Mouse (Mus musculus) embryonic facial prominence, embryonic 11.5 days (tissue): ENCODE measurements around the gene Dmac2. TPM values are rescaled to one million over a fixed set of nuclear protein-coding genes. Genes with fewer than 3 reads are reported as not detected.
A peak's percentile ranks its signal among the peaks of the same experiment; 100 is the strongest.

Experiments
- ATAC-seq: fragments of 200-750 bp; cut with Nextera tagmentation; replicated peaks from 2 replicates; pipeline ENCODE4 v1.8.0; 2017; ENCODE audit warnings: low read depth; ENCODE audit not compliant: insufficient number of reproducible peaks, low FRiP score, low TSS enrichment
- DNase-seq: peaks from one replicate; pipeline ENCODE4 v3.0.0-alpha.2; 2015; ENCODE audit warnings: low spot score
- H3K27ac ChIP-seq: fragments of 300-500 bp; sonication (generic); replicated peaks from 2 replicates; pipeline ENCODE4 v1.5.1; 2014; ENCODE audit warnings: mild to moderate bottlenecking, low read depth, low read length, control low read depth
- H3K27me3 ChIP-seq: fragments of 300-500 bp; sonication (generic); 2 replicates; pipeline ENCODE4 v1.6.1; 2014; ENCODE audit warnings: mild to moderate bottlenecking, low read length, moderate library complexity, mixed read lengths; ENCODE audit not compliant: control insufficient read depth, insufficient read depth
- H3K36me3 ChIP-seq: fragments of 300-500 bp; sonication (generic); replicated peaks from 2 replicates; pipeline ENCODE4 v1.6.1; 2014; ENCODE audit warnings: low read depth, mild to moderate bottlenecking, low read length, moderate library complexity, mixed read lengths; ENCODE audit not compliant: control insufficient read depth, insufficient read depth
- H3K4me1 ChIP-seq: fragments of 300-500 bp; sonication (generic); 2 replicates; pipeline ENCODE4 v1.6.1; 2014; ENCODE audit warnings: low read length, mixed read lengths; ENCODE audit not compliant: control insufficient read depth, insufficient read depth
- H3K4me2 ChIP-seq: fragments of 300-500 bp; sonication (generic); 2 replicates; pipeline ENCODE4 v1.6.1; 2014; ENCODE audit warnings: low read depth, mild to moderate bottlenecking, control low read depth, low read length, moderate library complexity
- H3K4me3 ChIP-seq: fragments of 300-500 bp; sonication (generic); 2 replicates; pipeline ENCODE4 v1.5.1; 2014; ENCODE audit warnings: low read depth, low read length, control low read depth
- H3K9ac ChIP-seq: fragments of 300-500 bp; sonication (generic); replicated peaks from 2 replicates; pipeline ENCODE4 v1.6.1; 2014; ENCODE audit warnings: mild to moderate bottlenecking, control low read depth, low read length
- H3K9me3 ChIP-seq: fragments of 300-500 bp; sonication (generic); replicated peaks from 2 replicates; pipeline ENCODE4 v1.6.1; 2016; ENCODE audit warnings: mild to moderate bottlenecking, low read length, inconsistent platforms, mixed read lengths; ENCODE audit not compliant: control insufficient read depth
- WGBS: fragments of 180-500 bp; shearing (Covaris S2); extraction: QIAGEN DNeasy Blood & Tissue Kit; methylation state at CpG from one replicate; pipeline ENCODE4 v1.1.7; 2014; 5-methylcytosine and 5-hydroxymethylcytosine counted together
- polyA plus RNA-seq: library from polyadenylated mRNA; unstranded; fragments of >200 nt; fragmentation: Nextera tagmentation; extraction: Ambion mirVana; gene quantifications from 2 replicates; pipeline ENCODE4 v1.2.1, GENCODE M21; 2014

Dmac2 gene
- polyA plus RNA-seq, 1 experiment from 2014 or later, result 32.4 TPM

DNA sequence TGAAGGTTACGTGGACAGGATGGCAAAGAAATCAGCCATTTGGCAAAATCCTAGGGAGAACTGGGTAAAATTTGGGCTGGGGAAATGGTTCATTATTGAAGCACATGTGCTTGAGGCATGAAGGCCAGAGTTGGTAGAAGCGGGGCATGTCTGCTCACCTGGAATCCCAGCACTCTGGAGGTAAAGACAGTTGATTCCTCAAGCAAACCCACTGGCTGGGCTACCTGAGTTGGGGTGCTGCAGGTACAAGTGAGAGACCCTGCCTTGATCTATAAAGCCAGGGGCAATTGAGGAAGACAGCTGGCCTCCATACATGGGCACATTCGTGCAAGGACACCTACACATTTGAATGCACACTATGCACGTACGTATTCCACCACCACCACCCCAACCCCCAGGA, 887 bp downstream of the Dmac2 start:
- peak overlapping the region; percentile 62; the same call in 1 of the 2 replicates for H3K4me3 ChIP-seq
- H3K9ac ChIP-seq, result no peak overlapping the region; the same call in 1 of the 2 replicates
- DNase-seq (no peak), ATAC-seq (no peak)
- H3K9me3 ChIP-seq, result no peaks in the 10 kb centered on the region
- no peaks in the 10 kb centered on the region for H3K4me1 ChIP-seq
- no peak overlapping the region; the same call in 1 of the 2 replicates for H3K4me2 ChIP-seq
- H3K36me3 ChIP-seq, result no peaks in the 10 kb centered on the region; the same call in 1 of the 2 replicates
- H3K27me3 ChIP-seq, result no peaks in the 10 kb centered on the region
- WGBS, result 90% methylated on average over 5 of the region's 5 CpGs
- no peak overlapping the region for H3K27ac ChIP-seq

GRCm38 (mm10) chr7:25620751-25621150, 1.5 kb downstream of the Dmac2 start:
- H3K36me3 ChIP-seq, result no peaks in the 10 kb centered on the region; the same call in 1 of the 2 replicates
- no peaks in the 10 kb centered on the region for H3K27me3 ChIP-seq
- no peak overlapping the region for H3K9ac ChIP-seq
- H3K27ac ChIP-seq, result no peak overlapping the region
- no peak overlapping the region for H3K4me3 ChIP-seq
- ATAC-seq, result no peak
- DNase-seq, result no peak
- WGBS, result 93% methylated on average over 11 of the region's 11 CpGs
- H3K9me3 ChIP-seq, result no peaks in the 10 kb centered on the region
- no peak overlapping the region for H3K4me2 ChIP-seq
- H3K4me1 ChIP-seq, result no peaks in the 10 kb centered on the region

DNA sequence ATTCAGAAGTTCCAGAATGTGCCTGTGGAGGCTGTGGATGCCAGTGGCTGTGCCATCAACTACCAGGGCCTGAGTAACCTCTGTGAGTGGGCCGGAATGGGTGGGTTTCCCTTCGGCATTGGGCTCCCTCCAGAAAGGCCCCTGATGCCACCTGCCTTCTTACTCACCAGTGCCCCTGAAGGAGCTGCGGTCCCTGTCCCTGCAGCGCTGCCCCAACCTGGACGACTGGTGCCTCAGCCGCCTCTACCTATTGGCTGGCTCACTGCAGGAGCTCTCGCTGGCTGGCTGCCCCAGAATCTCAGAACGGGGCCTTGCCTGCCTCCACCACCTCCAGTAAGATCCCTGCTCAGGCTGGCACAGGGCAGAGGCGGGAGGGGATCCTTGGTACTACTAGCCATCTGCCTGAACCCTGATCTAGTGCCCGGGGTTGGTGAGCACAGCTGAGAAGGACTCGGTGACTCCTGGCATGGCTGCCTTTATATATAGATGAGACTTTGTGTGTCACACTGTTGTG, 4.7 kb downstream of the Dmac2 start:
- H3K27me3 ChIP-seq, result no peaks in the 10 kb centered on the region; the same call in 1 of the 2 replicates
- no peaks in the 10 kb centered on the region for H3K9me3 ChIP-seq
- H3K4me1 ChIP-seq, result no peaks in the 10 kb centered on the region
- no peak overlapping the region for H3K27ac ChIP-seq
- no peak overlapping the region for H3K9ac ChIP-seq
- no peak for DNase-seq
- ATAC-seq, result no peak
- WGBS, result 90% methylated on average over 11 of the region's 11 CpGs
- H3K4me2 ChIP-seq, result no peak overlapping the region
- H3K36me3 ChIP-seq, result no peaks in the 10 kb centered on the region; the same call in 1 of the 2 replicates
- no peak overlapping the region for H3K4me3 ChIP-seq

DNA sequence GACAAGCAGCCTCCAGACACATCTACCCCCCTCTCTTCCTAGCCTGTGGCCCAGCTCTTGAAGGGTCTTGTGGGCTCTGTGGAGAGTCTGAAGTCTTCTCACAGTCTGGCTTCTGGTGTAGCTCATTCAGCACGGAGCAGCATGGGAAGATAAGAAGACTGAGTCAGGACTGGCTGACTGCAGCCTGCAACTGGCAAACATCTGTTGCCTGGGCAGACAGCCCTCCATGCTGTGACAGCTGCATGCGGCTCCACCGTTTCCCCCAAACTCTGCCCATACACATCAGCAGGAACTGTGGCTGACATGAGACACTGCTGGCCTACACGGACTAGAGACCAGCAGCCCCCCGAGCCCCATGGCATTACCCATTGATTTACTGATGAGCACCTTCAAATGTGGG, 5.6 kb downstream of the Dmac2 start:
- WGBS, result 82% methylated on average over 5 of the region's 5 CpGs
- no peak overlapping the region for H3K27ac ChIP-seq
- ATAC-seq (no peak), DNase-seq (no peak)
- H3K4me2 ChIP-seq, result no peak overlapping the region
- no peak overlapping the region for H3K4me3 ChIP-seq
- H3K9ac ChIP-seq, result no peak overlapping the region
- no peaks in the 10 kb centered on the region for H3K9me3 ChIP-seq
- no peaks in the 10 kb centered on the region for H3K4me1 ChIP-seq
- H3K27me3 ChIP-seq, result no peaks in the 10 kb centered on the region; the same call in 1 of the 2 replicates
- H3K36me3 ChIP-seq, result no peaks in the 10 kb centered on the region; the same call in 1 of the 2 replicates

DNA sequence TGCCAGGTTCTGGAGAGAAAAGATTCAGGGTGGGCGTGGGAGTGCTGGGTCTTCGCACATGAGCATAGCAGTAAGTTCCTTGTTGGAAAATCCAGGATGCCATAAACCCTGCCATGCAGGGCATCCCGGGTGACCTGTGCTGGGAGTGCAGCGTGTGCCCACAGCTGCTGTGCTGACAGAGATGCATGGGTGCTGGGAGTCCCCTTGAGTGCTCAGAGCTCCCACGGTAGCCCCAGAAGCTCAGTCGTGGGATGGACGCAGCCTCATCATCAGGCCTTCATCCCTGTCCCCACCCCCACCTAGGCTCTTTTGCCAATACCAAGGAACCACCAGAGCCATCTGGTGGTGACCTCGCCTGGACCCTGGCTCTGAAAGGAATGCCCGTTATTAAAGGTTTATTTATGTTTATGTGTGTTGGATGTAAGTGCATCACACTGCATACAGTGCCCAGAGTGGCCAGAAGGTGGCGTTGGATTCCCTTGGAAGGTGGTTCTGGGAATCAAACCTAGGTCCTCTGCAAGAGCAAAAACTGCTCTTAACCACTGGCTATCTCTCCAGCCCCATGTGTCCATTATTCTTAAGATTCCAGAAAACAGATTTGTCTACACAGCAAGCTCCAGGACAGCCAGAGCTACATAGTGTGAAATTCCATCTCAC, 6.5 kb downstream of the Dmac2 start:
- Histone ChIP-seq H3K36me3 (no peaks in the 10 kb centered on the region; the same call in 1 of the 2 replicates), H3K4me2 (no peak overlapping the region), H3K9me3 (no peaks in the 10 kb centered on the region), H3K4me3 (no peak overlapping the region), H3K27me3 (no peaks in the 10 kb centered on the region; the same call in 1 of the 2 replicates), H3K27ac (no peak overlapping the region), H3K9ac (no peak overlapping the region), H3K4me1 (no peaks in the 10 kb centered on the region)
- WGBS, result 80% methylated on average over 10 of the region's 10 CpGs
- DNase-seq (peak; percentile 35), ATAC-seq (no peak)

DNA sequence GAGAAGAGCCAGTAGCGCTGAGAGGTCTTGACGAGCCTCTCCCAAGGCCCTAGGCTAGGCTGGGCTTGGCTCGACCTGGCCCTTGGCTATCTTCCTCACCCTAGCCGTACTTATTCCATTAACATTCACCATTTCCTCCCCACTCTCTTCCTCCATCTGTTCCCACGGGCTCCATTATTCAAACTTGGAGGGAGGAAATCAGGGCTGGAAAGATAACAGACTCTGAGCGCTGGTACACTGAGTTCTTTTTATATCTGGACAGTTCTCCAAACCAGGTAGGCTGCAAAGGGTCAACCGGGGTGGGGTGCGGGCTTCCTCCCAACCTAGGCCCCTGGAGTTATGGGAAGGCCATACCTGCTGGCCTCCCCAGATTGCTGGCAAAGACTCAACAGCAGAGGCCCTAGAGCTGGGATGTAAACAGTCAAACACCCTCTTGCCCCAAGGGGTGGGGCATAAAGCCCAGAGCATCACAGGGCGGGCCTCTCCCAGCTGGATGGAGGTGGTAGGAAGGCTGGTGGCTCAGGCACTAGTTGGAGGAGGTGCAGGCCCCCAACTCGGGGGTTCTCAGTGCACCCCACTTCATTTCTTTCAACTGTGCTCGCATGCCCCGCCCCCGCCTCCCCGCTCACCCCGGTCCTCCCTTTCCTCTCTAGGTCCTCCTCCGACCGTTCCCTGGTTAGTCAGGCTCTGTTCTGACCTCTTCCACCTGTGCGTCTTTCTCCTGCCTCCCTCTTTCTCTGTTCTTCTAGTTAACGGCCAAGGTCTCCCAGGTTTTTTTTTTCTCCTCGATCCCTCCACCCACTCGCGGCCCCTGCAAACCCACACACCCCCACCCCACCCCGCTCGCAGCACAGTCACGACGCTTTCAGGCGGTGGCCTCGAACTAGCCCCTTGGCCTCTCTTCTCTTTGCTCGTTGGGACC, 7.6 kb downstream of the Dmac2 start, which contains the start of gene B3gnt8:
Gene B3gnt8, plus strand, starts transcription at position 146 of the 922 bp plus-strand sequence.
- Histone ChIP-seq H3K9ac (peak within 1 kb of the TSS; percentile 43), H3K4me2 (peak within 1 kb of the TSS; percentile 68), H3K27me3 (no peaks in the 10 kb centered on the region; the same call in 1 of the 2 replicates), H3K4me3 (peak within 1 kb of the TSS; percentile 20), H3K36me3 (no peaks in the 10 kb centered on the region; the same call in 1 of the 2 replicates), H3K27ac (no peak within 1 kb of the TSS), H3K9me3 (no peaks in the 10 kb centered on the region), H3K4me1 (no peaks in the 10 kb centered on the region)
- WGBS, result 18% methylated on average over 29 of the region's 29 CpGs
- peak; percentile 33; the same call in 1 of the 2 replicates for ATAC-seq
- DNase-seq, result no peak

DNA sequence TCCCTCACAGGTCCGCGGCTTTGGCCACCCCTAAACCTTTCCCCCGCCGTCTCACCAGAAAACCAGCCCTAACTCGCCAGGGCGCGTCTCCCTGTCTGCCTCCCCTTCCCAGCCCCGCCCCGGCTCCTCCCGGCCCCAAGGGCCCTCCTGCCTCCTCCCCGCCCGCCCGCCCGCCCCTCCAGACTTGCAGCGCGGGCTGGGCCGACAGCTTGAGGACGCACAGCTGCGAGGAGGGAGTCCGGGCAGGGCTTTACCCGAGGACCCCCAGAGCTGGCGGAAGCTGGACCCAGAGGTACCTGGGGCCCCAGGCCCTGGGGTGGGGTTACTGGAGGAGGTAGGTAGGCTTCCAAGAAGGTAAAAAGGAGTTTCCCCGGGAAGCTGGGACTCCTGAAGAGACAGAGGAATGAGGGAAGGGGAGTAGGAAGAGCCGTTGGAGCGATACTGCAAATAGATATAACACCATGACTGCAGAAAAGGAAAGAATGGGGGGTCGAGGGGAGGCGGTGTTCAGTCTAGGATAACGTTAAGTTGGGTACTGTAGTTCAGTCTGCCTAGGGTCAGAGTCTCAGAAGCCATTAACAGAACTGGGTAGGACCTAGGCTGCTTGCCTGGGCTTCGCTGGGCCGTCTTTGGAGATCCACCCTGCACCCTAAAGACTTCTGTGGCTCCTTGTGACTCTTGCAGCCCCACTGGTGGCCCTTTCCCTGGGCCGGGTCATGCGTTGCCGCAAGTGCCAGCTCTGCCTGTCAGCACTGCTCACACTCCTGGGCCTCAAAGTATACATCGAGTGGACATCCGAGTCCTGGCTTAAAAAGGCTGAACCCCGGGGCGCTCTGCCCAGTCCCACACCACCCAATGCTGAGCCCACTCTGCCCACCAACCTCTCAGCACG, 8.5 kb downstream of the Dmac2 start:
- DNase-seq (peak; percentile 61), ATAC-seq (no peak)
- H3K4me3 ChIP-seq, result peak overlapping the region; percentile 20
- no peaks in the 10 kb centered on the region for H3K4me1 ChIP-seq
- H3K9me3 ChIP-seq, result no peaks in the 10 kb centered on the region
- 18% methylated on average over 37 of the region's 38 CpGs for WGBS
- no peaks in the 10 kb centered on the region; the same call in 1 of the 2 replicates for H3K27me3 ChIP-seq
- H3K4me2 ChIP-seq, result peak overlapping the region; percentile 68
- no peak overlapping the region for H3K27ac ChIP-seq
- peak overlapping the region; percentile 43 for H3K9ac ChIP-seq
- no peaks in the 10 kb centered on the region for H3K36me3 ChIP-seq
